ENCODE assay signal across 8 mouse cellular contexts in the genomic region with DNA sequence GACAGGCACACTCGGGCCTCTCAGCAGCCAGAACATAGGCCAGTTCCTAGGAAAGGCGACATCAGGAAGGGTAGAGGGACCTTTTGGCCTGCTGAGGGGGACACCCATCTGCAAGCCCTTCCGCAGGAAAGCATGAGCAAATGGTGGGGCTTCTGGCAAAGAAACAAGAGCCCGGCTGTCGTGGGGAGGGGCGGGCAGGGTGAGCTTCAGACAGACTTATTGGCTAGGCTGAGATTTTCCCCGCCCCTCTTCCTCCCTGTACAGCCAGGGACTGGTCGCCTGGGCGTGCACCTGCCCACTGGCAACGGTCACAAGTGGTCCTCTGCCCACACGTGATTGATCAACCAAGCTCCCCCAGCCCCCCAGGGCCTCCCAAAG. TPM values are rescaled to one million over a fixed set of nuclear protein-coding genes. Genes with fewer than 3 reads are reported as not detected.
DNase-seq lines count a peak whose midpoint lies in the region; ATAC-seq lines count a peak whose summit lies in the region.

No protein-coding gene starts in this region.

- peak overlapping the region; percentile 98 for H3K27ac ChIP-seq in forebrain, embryonic 10.5 days
- peak overlapping the region; percentile 95 for H3K27ac ChIP-seq in hindbrain, embryonic 10.5 days
- peak overlapping the region; percentile 100 for H3K27ac ChIP-seq in midbrain, embryonic 11.5 days (ENCODE audit: low read depth, low read length)
- peak overlapping the region; percentile 96 for H3K27ac ChIP-seq in stomach, embryonic 16.5 days (ENCODE audit: low read length)

- no peaks in the 10 kb centered on the region for H3K9me3 ChIP-seq in forebrain, embryonic 10.5 days
- no peaks in the 10 kb centered on the region for H3K9me3 ChIP-seq in hindbrain, embryonic 10.5 days
- H3K9me3 ChIP-seq in midbrain, embryonic 11.5 days (ENCODE audit: control insufficient read depth, low read length): no peaks in the 10 kb centered on the region
- H3K9me3 ChIP-seq in stomach, embryonic 16.5 days (replicated peaks; ENCODE audit: control insufficient read depth, low read length): no peaks in the 10 kb centered on the region

- H3K9ac ChIP-seq in midbrain, embryonic 11.5 days (ENCODE audit: low read length): peak overlapping the region; percentile 77
- peak overlapping the region; percentile 66 for H3K9ac ChIP-seq in stomach, embryonic 16.5 days (ENCODE audit: low read length)

- intact Hi-C loops in left cerebral cortex, postnatal 4 days (cut with DNase I): no loop called here

- H3K27me3 ChIP-seq in forebrain, embryonic 10.5 days (ENCODE audit: poor library complexity, severe bottlenecking): no peaks in the 10 kb centered on the region
- H3K27me3 ChIP-seq in hindbrain, embryonic 10.5 days (ENCODE audit: insufficient read depth, poor library complexity, severe bottlenecking): no peaks in the 10 kb centered on the region
- H3K27me3 ChIP-seq in midbrain, embryonic 11.5 days (ENCODE audit: control insufficient read depth, insufficient read depth, low read length): no peaks in the 10 kb centered on the region
- no peaks in the 10 kb centered on the region for H3K27me3 ChIP-seq in stomach, embryonic 16.5 days (ENCODE audit: control insufficient read depth, insufficient read depth, low read length)

- peak overlapping the region; percentile 55 for H3K4me3 ChIP-seq in forebrain, embryonic 10.5 days
- peak overlapping the region; percentile 53 for H3K4me3 ChIP-seq in hindbrain, embryonic 10.5 days
- peak overlapping the region; percentile 30 for H3K4me3 ChIP-seq in midbrain, embryonic 11.5 days (ENCODE audit: low read depth, low read length)
- peak overlapping the region; percentile 38 for H3K4me3 ChIP-seq in stomach, embryonic 16.5 days (replicated peaks; ENCODE audit: low read length)

- H3K4me1 ChIP-seq in forebrain, embryonic 10.5 days: peaks cover 51% of the 10 kb centered on the region
- H3K4me1 ChIP-seq in hindbrain, embryonic 10.5 days (replicated peaks): peaks cover 49% of the 10 kb centered on the region
- H3K4me1 ChIP-seq in midbrain, embryonic 11.5 days (ENCODE audit: control insufficient read depth, insufficient read depth, low read length): peaks cover 28% of the 10 kb centered on the region
- peaks cover 20% of the 10 kb centered on the region for H3K4me1 ChIP-seq in stomach, embryonic 16.5 days (ENCODE audit: control insufficient read depth, insufficient read depth, low read length)

- peak overlapping the region; percentile 70 for H3K4me2 ChIP-seq in midbrain, embryonic 11.5 days
- H3K4me2 ChIP-seq in stomach, embryonic 16.5 days (ENCODE audit: low read depth, low read length): peak overlapping the region; percentile 54

- H3K36me3 ChIP-seq in forebrain, embryonic 10.5 days (replicated peaks): no peaks in the 10 kb centered on the region
- no peaks in the 10 kb centered on the region for H3K36me3 ChIP-seq in hindbrain, embryonic 10.5 days
- H3K36me3 ChIP-seq in midbrain, embryonic 11.5 days (ENCODE audit: control insufficient read depth, insufficient read depth, low read length): no peaks in the 10 kb centered on the region
- no peaks in the 10 kb centered on the region for H3K36me3 ChIP-seq in stomach, embryonic 16.5 days (ENCODE audit: control insufficient read depth, insufficient read depth, low read length)

- peak; percentile 94 for ATAC-seq in midbrain, embryonic 11.5 days (ENCODE audit: low FRiP score)
- ATAC-seq in stomach, embryonic 16.5 days (ENCODE audit: insufficient read depth, low FRiP score): peak; percentile 88

- 2% methylated on average over 11 of the region's 11 CpGs for WGBS in forebrain, embryonic 10.5 days
- WGBS in hindbrain, embryonic 10.5 days: 1% methylated on average over 11 of the region's 11 CpGs
- WGBS in midbrain, embryonic 11.5 days: under 1% methylated on average over 10 of the region's 11 CpGs
- WGBS in stomach, embryonic 16.5 days: 4% methylated on average over 11 of the region's 11 CpGs

- DNase-seq in thymus, postnatal 4 days: peak; percentile 26
- no peak for DNase-seq in thymus, postnatal 25 days
- peak; percentile 86 for DNase-seq in forebrain, embryonic 10.5 days (ENCODE audit: extremely low spot score, low spot score)
- peak; percentile 89 for DNase-seq in hindbrain, embryonic 10.5 days (ENCODE audit: low spot score)
- peak; percentile 95 for DNase-seq in left cerebral cortex, postnatal 4 days
- DNase-seq in midbrain, embryonic 11.5 days (ENCODE audit: low spot score, missing footprints): peak; percentile 97
- DNase-seq in urinary bladder, adult 2 months (ENCODE audit: low spot score): no peak

RNA-seq across cellular contexts. Expression of gene Fgd2, which starts 4.2 kb away (rescaled TPM):
- polyA plus RNA-seq in forebrain, embryonic 10.5 days (2016; fragmentation: Nextera tagmentation; extraction: Ambion mirVana): 5.4 and 6.3 TPM in 2 replicates
- polyA plus RNA-seq in hindbrain, embryonic 10.5 days (2016; fragmentation: Nextera tagmentation; extraction: Ambion mirVana): 5.9 and 7.5 TPM in 2 replicates
- total RNA-seq in left cerebral cortex, postnatal 4 days (2021): 1 to 10 TPM; 4.5 to 6.4 TPM
- polyA plus RNA-seq in midbrain, embryonic 11.5 days (2014; fragmentation: Nextera tagmentation; extraction: Ambion mirVana): 2.2 and 2.4 TPM in 2 replicates
- polyA plus RNA-seq in stomach, embryonic 16.5 days (2015; fragmentation: Nextera tagmentation; extraction: Ambion mirVana): 12.1 and 13.1 TPM in 2 replicates
- 19.0 and 26.4 TPM in 2 replicates for polyA plus RNA-seq in urinary bladder, adult 2 months (2012; rRNA removed)

RNA-seq across cellular contexts. Expression of gene Mtch1, which starts 8.7 kb away (rescaled TPM):
- polyA plus RNA-seq in forebrain, embryonic 10.5 days (2016; fragmentation: Nextera tagmentation; extraction: Ambion mirVana): 255 and 270 TPM in 2 replicates
- 338 and 391 TPM in 2 replicates for polyA plus RNA-seq in hindbrain, embryonic 10.5 days (2016; fragmentation: Nextera tagmentation; extraction: Ambion mirVana)
- 100 to 1,000 TPM; 489 to 514 TPM for total RNA-seq in left cerebral cortex, postnatal 4 days (2021)
- 348 and 375 TPM in 2 replicates for polyA plus RNA-seq in midbrain, embryonic 11.5 days (2014; fragmentation: Nextera tagmentation; extraction: Ambion mirVana)
- 91.7 and 102 TPM in 2 replicates for polyA plus RNA-seq in stomach, embryonic 16.5 days (2015; fragmentation: Nextera tagmentation; extraction: Ambion mirVana)
- polyA plus RNA-seq in urinary bladder, adult 2 months (2012; rRNA removed): 263 and 279 TPM in 2 replicates

RNA-seq across cellular contexts. Expression of gene Pi16, which starts 39.0 kb away (rescaled TPM):
- 0.71 and 0.73 TPM in 2 replicates for polyA plus RNA-seq in forebrain, embryonic 10.5 days (2016; fragmentation: Nextera tagmentation; extraction: Ambion mirVana)
- polyA plus RNA-seq in hindbrain, embryonic 10.5 days (2016; fragmentation: Nextera tagmentation; extraction: Ambion mirVana): 0.71 and 1.1 TPM in 2 replicates
- 1 to 10 TPM; 1.4 to 2.0 TPM for total RNA-seq in left cerebral cortex, postnatal 4 days (2021)
- 0.56 and 0.57 TPM in 2 replicates for polyA plus RNA-seq in midbrain, embryonic 11.5 days (2014; fragmentation: Nextera tagmentation; extraction: Ambion mirVana)
- polyA plus RNA-seq in stomach, embryonic 16.5 days (2015; fragmentation: Nextera tagmentation; extraction: Ambion mirVana): 1.8 and 2.6 TPM in 2 replicates
- 405 and 508 TPM in 2 replicates for polyA plus RNA-seq in urinary bladder, adult 2 months (2012; rRNA removed)

Comparison
In these comparisons a context has a peak if more than half of its experiments do, and no peak if none do; other contexts are left out.
1. DNase-seq: peak in thymus, postnatal 4 days (single experiment), forebrain, embryonic 10.5 days (single experiment), hindbrain, embryonic 10.5 days (single experiment), left cerebral cortex, postnatal 4 days (single experiment) and midbrain, embryonic 11.5 days (single experiment); none in thymus, postnatal 25 days (single experiment) and urinary bladder, adult 2 months (single experiment).
2. RNA of gene Pi16, which starts 39.0 kb away (polyA plus RNA-seq): 405 to 508 TPM in urinary bladder, adult 2 months; 1.8 to 2.6 TPM in stomach, embryonic 16.5 days, 0.71 to 1.1 TPM in hindbrain, embryonic 10.5 days, 0.71 to 0.73 TPM in forebrain, embryonic 10.5 days and 0.56 to 0.57 TPM in midbrain, embryonic 11.5 days; every median in the first group is over 100 times any median in the second.
3. Peak in every context shown above with its lines, with median percentiles within 50 percentile points of each other: H3K27ac ChIP-seq and H3K4me3 ChIP-seq.